Mouse (Mus musculus) frontal cortex, adult 2 months (tissue): ENCODE results near the gene Nxn. TPM values are rescaled to one million over a fixed set of nuclear protein-coding genes. Genes with fewer than 3 reads are reported as not detected.
A peak's percentile ranks its signal among the peaks of the same experiment; 100 is the strongest.
"Not testable (repeated sequence)": the region's sequence is repeated elsewhere in the genome, so short reads cannot be mapped to it uniquely, and the experiment has no call there.

Source experiments
- DNase-seq, 2 experiments: peaks; one replicate each; pipeline ENCODE4 v3.0.0; 2022; ENCODE audit warnings: low spot score in 1 of 2; ENCODE audit errors: extremely low spot score in 1 of 2
- polyA plus RNA-seq: library from polyadenylated mRNA; depleted of rRNA; stranded (reverse); fragments of >200 nt; gene quantifications from 2 replicates; pipeline ENCODE4 v1.2.3, GENCODE M21; 2012; rRNA removed

The Nxn gene
- polyA plus RNA-seq, 1 experiment, result 9.8 TPM

- no peak for DNase-seq
Measured at GRCm38 (mm10) chr11:76239750-76240149, 159.2 kb downstream of the Nxn start.

- DNase-seq, result no peak
Measured at GRCm38 (mm10) chr11:76236136-76236535, 162.8 kb downstream of the Nxn start.

DNA sequence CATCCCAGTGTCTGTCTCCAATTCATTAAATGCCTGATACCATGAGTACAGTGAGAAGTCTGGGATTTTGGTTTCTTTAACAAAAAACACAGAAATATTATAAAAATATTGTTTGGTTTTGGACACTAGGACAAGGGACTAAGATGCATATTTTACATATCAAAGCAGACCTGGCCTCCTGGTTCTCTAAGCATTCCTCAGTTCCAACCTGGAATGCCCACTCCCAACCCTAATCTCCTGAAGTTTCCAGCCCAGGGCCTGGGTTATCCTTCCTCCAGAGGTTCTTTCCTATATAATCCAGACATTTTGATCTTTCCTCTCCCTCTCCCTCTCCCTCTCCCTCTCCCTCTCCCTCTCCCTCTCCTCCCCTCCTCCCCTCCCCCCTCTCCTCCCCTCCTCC lies 173.9 kb downstream of the Nxn start:
- no peak for DNase-seq

GRCm38 (mm10) chr11:76224631-76225030 lies 174.3 kb downstream of the Nxn start:
- DNase-seq, result no peak

DNA sequence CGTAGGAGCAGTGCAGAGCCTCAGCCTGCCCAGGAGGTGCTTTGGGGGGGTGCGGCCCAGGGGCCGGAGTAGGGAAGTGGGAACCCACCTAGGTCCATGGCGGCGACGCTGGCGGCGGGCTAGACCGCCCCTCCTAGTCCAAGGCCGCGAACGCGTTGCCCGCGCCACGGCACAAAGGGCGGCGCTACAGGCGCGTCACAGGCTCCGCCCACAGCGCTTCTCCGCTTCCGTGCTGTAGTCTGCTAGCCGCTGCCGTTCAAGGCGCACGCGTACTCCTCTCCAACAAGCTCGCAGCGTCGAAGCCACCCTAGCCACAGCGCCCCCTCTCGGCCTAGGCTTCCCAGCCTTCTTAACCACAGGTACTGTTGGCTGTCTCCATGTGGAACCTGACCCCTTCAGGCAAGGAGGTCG lies 181.5 kb downstream of the Nxn start, which contains the start of the genes Dbil5 and Gemin4:
Dbil5 (plus strand) TSS at position 219 of the 411 bp plus-strand sequence.
Gemin4 (minus strand) TSS at position 275 of the 411 bp plus-strand sequence.
- peak; percentile 92 to 98 for DNase-seq

GRCm38 (mm10) chr11:76216681-76217389 lies 182.1 kb downstream of the Nxn start:
- peak; percentile 26 to 37 for DNase-seq

DNA sequence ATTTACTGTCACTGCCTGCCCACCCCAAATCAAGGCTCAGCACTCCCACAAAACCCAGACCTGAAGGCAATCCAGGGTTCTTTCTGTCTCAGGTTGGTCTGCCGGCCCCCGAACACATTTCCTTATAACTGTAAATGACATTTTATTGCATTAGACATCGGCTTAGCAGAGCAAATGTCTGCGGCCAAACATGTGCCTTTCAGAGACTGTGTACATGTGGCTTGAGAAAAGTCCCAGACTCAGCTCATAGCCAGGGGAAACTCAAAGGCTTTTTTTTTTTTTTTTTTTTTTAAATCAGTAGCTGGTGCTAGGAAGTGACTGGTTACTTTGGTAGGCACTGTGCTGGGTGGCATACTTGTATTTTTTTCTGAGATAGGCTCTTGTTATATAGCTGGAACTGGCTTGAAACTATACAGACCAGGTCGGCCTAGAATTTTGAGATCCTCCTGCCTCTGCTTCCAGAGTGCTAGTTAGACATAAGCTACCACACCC lies 182.8 kb downstream of the Nxn start:
- DNase-seq, result no peak

DNA sequence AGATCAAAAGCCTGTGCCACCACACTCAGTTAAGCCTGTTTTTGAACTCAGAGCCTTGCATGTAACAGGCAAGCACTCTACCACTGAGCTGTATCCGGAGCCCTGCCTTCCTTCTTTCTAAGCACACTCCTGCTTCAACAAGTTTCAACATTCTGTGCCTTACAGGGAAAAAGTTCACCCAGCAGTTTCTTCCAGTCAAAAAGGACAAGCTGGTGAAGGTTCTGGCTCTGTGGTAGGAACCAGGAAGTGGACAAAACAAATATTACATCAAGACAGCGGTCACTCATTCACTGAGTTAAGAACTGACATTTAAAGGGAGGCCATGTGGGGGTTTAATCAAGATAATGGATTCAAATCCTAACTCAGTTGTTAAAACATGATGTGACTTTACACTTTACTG lies 183.9 kb downstream of the Nxn start:
- no peak for DNase-seq

DNA sequence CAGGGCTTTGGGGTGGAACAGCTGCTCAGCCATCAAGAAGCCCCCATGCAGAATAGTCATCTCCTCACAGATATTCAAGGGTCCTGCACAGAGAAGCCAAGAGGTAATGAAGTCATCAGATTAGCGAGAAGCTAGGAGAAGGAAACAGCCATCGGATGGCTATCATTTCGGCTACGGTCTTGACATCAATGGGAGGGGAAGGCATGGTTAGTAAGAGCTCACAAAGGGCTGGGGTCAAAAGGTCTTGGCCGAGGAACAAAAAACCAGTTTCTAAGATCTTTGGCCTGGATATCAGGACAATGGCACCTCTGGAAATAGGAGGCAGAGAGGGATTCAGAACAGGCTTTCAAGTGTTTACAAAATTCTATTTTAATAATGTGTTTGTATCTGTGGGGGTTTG lies 185.1 kb downstream of the Nxn start:
- no peak for DNase-seq

DNA sequence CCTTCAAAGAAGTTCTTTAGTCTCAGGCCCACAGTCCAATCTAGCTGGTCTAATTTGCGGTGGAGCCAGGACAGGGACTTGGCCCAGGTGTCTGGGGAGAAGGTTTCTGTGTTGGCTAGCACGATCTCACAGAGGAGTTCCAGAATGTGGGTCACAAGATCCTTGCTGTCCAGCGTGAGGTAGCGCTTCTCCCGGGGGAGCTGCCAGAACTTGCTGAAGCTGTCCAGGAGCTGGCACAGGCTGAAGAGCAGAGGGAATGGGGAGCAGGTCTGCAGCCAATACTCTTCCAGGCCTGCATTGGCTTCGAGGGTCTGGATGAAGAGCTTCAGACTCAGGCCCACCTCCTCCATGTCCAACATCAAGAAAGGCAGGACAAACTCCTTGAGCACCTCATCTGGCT lies 187.3 kb downstream of the Nxn start:
- not testable (repeated sequence) for DNase-seq

- DNase-seq, result peak in 1 of 2 experiments; percentile 43
Measured at GRCm38 (mm10) chr11:76210228-76210985, 188.5 kb downstream of the Nxn start.

Other genes with a start within 250 kb of the Nxn start
- 53.3 and 54.6 TPM in 2 replicates for gene Vps53, start 219.5 kb downstream of the Nxn start, polyA plus RNA-seq
- gene Fam57a, start 219.5 kb downstream of the Nxn start, polyA plus RNA-seq, result 26.0 and 26.1 TPM in 2 replicates
- 1.4 and 1.5 TPM in 2 replicates for gene Dbil5, start 181.5 kb downstream of the Nxn start, polyA plus RNA-seq
- 5.3 and 8.0 TPM in 2 replicates for gene Gemin4, start 181.5 kb downstream of the Nxn start, polyA plus RNA-seq
- gene Mrm3, start 155.4 kb downstream of the Nxn start, polyA plus RNA-seq, result 14.5 and 16.7 TPM in 2 replicates
- gene Glod4, start 155.4 kb downstream of the Nxn start, polyA plus RNA-seq, result 48.6 and 53.1 TPM in 2 replicates
- gene Timm22, start 7.8 kb upstream of the Nxn start, polyA plus RNA-seq, result 20.9 and 31.4 TPM in 2 replicates
- 291 and 312 TPM in 2 replicates for gene Abr, start 223.2 kb upstream of the Nxn start, polyA plus RNA-seq